Mouse (Mus musculus) intestine, postnatal 0 days (tissue): Measurements from ENCODE around the gene Svs2. TPM values are rescaled to one million over a fixed set of nuclear protein-coding genes. Genes with fewer than 3 reads are reported as not detected.

Experiments
- ATAC-seq: fragments of 200-750 bp; cut with Nextera tagmentation; 2 replicates; pipeline ENCODE4 v1.8.0; 2017; ENCODE audit warnings: mild to moderate bottlenecking, moderate TSS enrichment, moderate library complexity
- H3K27ac ChIP-seq: fragments of 300-500 bp; sonication (generic); 2 replicates; pipeline ENCODE4 v1.5.1; 2014; ENCODE audit warnings: mild to moderate bottlenecking, low read depth, low read length, moderate library complexity
- H3K27me3 ChIP-seq: fragments of 300-500 bp; sonication (generic); replicated peaks from 2 replicates; pipeline ENCODE4 v1.6.1; 2014; ENCODE audit warnings: low read length, mixed read lengths; ENCODE audit not compliant: control insufficient read depth, insufficient read depth
- H3K36me3 ChIP-seq: fragments of 300-500 bp; sonication (generic); 2 replicates; pipeline ENCODE4 v1.6.1; 2014; ENCODE audit warnings: mild to moderate bottlenecking, moderate library complexity; ENCODE audit not compliant: control insufficient read depth, insufficient read depth
- H3K4me1 ChIP-seq: fragments of 300-500 bp; sonication (generic); replicated peaks from 2 replicates; pipeline ENCODE4 v1.6.1; 2014; ENCODE audit warnings: antibody characterized with exemption, low read length, mixed read lengths; ENCODE audit not compliant: control insufficient read depth, insufficient read depth
- H3K4me2 ChIP-seq: fragments of 300-500 bp; sonication (generic); replicated peaks from 2 replicates; pipeline ENCODE4 v1.6.1; 2014; ENCODE audit warnings: low read depth, mild to moderate bottlenecking, moderate library complexity
- H3K4me3 ChIP-seq: fragments of 300-500 bp; sonication (generic); 2 replicates; pipeline ENCODE4 v1.5.1; 2014; ENCODE audit warnings: low read depth, low read length
- H3K9ac ChIP-seq: fragments of 300-500 bp; sonication (generic); 2 replicates; pipeline ENCODE4 v1.6.1; 2014; ENCODE audit warnings: mild to moderate bottlenecking, low read depth, low read length
- H3K9me3 ChIP-seq: fragments of 300-500 bp; sonication (generic); 2 replicates; pipeline ENCODE4 v1.6.1; 2016; ENCODE audit warnings: mixed run types; ENCODE audit not compliant: control insufficient read depth
- CTCF ChIP-seq: sonication (generic); IDR thresholded peaks from 2 replicates; pipeline ENCODE4 v1.5.1; 2016; ENCODE audit warnings: low read depth, mild to moderate bottlenecking, control low read depth, antibody characterized with exemption, moderate library complexity
- WGBS: fragments of 180-500 bp; shearing (Covaris S2); extraction: QIAGEN DNeasy Blood & Tissue Kit; methylation state at CpG from one replicate; pipeline ENCODE4 v1.1.7; 2014; 5-methylcytosine and 5-hydroxymethylcytosine counted together
- polyA plus RNA-seq: library from polyadenylated mRNA; unstranded; fragments of >200 nt; fragmentation: Nextera tagmentation; extraction: Ambion mirVana; gene quantifications from 2 replicates; pipeline ENCODE4 v1.2.1, GENCODE M21; 2015

The Svs2 gene
- polyA plus RNA-seq, 1 experiment from 2014 or later: not detected

DNA sequence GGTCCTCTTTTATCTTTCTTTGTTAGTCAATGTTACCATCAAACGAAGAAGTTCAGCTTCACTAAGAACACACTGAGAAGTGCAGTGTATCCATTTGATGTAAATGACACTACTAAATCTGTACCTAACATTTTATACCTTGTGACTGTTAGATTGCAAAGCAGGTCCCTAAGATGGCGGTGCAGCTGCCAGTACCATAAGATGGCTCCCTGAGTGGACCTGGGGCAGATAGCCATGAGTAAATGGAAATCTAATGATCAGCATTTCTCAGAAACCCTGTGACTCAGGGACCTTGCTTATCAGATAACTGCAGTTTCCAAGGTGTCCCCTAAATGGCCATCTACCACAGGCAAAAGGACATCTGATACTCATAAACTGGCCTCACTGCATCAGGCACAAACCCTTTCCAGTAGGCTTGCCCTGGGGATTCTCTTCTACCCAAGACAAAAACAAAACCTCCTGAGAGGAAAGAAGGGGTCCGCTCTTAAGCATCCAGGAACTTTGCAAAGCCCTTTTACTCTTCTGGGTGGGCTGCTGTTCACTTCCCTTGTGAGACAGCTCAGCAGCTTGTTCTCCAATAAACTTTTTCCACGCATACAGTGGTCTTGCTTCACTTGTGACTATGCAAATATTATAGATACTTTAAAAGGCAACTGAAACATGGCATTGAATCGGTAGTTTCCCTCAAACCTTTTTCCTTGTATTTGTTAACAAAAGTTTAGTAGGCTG, 42.1 kb downstream of the Svs2 start:
- 82% methylated on average over 5 of the region's 5 CpGs for WGBS
- H3K9me3 ChIP-seq: no peaks in the 10 kb centered on the region
- H3K27ac ChIP-seq: no peak overlapping the region
- H3K9ac ChIP-seq: no peak overlapping the region
- H3K4me3 ChIP-seq: no peak overlapping the region
- H3K4me2 ChIP-seq: no peak overlapping the region
- no peak for TF ChIP-seq CTCF
- no peaks in the 10 kb centered on the region for H3K27me3 ChIP-seq
- no peaks in the 10 kb centered on the region for H3K4me1 ChIP-seq
- H3K36me3 ChIP-seq: no peaks in the 10 kb centered on the region
- no peak for ATAC-seq

DNA sequence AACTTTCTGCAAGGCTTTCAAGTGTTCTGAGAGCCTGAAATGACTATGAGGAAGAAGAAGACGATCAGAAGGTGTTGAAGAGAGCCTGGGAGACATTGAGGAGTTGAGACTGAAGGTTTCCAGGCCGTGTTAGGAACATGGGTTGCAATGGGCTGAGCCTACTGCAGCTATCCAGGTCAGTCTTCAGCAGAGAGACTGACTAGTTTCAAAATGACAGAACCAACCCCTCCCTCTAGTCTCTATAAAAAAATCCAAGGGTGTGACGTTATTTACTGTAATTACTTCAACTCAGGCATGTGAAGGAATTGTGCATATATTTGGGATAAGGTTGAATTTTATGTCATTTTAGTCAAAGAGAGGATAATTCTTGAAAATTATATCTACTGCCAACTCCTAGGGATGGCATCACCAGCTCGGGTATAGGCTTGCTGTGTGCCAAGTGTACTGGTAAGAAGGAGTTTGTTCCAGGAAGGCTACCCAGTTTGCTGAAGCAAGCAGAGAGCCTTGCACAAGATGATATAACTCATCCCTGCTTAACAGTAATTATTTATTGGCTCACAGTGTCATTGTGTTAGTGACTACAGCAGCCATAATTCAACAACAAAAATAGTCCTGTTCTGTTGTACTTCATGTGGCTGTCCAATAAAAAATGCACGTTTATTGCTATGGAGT, 43.2 kb downstream of the Svs2 start:
- Histone ChIP-seq H3K4me2 (no peak overlapping the region), H3K4me1 (no peaks in the 10 kb centered on the region)
- WGBS: 70% methylated on average over 5 of the region's 5 CpGs

DNA sequence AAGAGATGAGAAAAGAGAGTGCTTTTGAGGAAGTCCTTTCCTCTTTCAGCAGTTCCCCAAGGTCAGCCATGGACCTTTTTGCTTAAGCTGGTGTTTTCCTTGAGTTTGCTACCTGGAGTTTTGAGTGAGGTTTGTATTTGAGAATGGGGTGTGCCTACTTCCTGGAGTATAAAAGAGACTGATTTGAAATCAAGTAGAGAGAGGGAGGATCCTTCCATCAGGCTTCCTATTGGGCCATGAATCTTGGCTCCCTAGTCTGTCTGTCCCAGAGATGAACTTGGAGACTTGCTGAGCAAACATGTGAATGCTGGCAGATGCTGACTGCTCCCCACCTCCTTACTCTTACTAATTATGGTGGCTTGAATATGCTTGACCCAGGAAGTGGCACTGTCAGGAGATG, 46.0 kb downstream of the Svs2 start:
- no peak for ATAC-seq
- Histone ChIP-seq H3K27me3 (no peaks in the 10 kb centered on the region), H3K4me3 (no peak overlapping the region), H3K36me3 (no peaks in the 10 kb centered on the region), H3K4me1 (no peaks in the 10 kb centered on the region), H3K4me2 (no peak overlapping the region), H3K27ac (no peak overlapping the region), H3K9me3 (no peaks in the 10 kb centered on the region), H3K9ac (no peak overlapping the region)
- TF ChIP-seq CTCF: no peak

More for the DNA sequence above, 43.2 kb downstream of the Svs2 start:
- H3K27me3 ChIP-seq: no peaks in the 10 kb centered on the region
- H3K9ac ChIP-seq: no peak overlapping the region
- H3K9me3 ChIP-seq: no peaks in the 10 kb centered on the region
- TF ChIP-seq CTCF: no peak
- H3K36me3 ChIP-seq: no peaks in the 10 kb centered on the region
- no peak overlapping the region for H3K27ac ChIP-seq
- ATAC-seq: no peak
- H3K4me3 ChIP-seq: no peak overlapping the region

DNA sequence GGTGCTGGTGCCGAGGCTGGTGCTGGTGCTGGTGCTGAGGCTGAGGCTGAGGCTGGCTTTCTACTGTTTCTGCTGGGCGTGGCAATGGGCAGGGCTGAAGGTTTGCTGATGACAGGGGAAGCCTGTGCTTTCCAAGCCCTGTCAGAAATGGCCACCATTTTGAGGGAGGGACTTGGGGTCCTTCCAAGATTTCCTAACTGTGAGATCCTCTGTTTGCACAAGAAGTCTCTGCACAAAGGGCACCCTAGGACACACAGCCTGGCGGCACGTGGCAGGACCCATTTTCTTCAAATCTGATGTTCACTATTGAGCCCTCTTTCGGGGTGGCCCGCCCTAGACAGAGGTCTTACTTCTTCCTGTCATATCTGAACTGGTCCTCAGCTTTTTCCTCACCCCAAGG, 47.7 kb downstream of the Svs2 start, which contains the start of gene Wfdc12:
Gene Wfdc12 (minus strand): TSS at position 33 of the 400 bp plus-strand sequence.
- 76% methylated on average over 6 of the region's 6 CpGs for WGBS
- Histone ChIP-seq H3K4me3 (no peak within 1 kb of the TSS), H3K27ac (no peak within 1 kb of the TSS), H3K9me3 (no peaks in the 10 kb centered on the region), H3K9ac (no peak within 1 kb of the TSS), H3K36me3 (no peaks in the 10 kb centered on the region), H3K4me2 (no peak within 1 kb of the TSS), H3K4me1 (no peaks in the 10 kb centered on the region), H3K27me3 (no peaks in the 10 kb centered on the region)
- no peak for TF ChIP-seq CTCF
- no peak for ATAC-seq

DNA sequence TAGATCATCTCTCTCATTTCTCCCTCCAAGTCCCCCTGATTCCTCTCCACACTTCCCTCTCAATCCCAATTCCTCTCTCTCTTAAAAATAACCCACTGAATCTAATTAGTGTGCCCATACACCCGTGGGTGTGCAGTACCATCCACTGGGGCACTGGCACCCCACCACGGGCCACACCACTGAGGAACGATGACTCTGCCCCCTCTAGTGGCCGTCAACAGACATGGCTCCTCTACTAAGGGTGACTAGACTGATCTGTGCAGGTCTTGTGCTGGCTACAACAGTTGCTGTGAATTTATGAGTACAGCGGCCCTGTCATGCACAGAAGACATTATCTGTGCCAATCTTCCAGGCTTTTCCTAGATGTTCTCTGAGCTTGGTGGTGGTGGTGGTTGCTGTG, 49.5 kb downstream of the Svs2 start:
- H3K9me3 ChIP-seq: no peaks in the 10 kb centered on the region
- H3K4me2 ChIP-seq: no peak overlapping the region
- 33% methylated on average over 5 of the region's 5 CpGs for WGBS
- H3K36me3 ChIP-seq: no peaks in the 10 kb centered on the region
- H3K27me3 ChIP-seq: no peaks in the 10 kb centered on the region
- no peak overlapping the region for H3K4me3 ChIP-seq
- no peaks in the 10 kb centered on the region for H3K4me1 ChIP-seq
- no peak overlapping the region for H3K9ac ChIP-seq
- no peak overlapping the region for H3K27ac ChIP-seq
- ATAC-seq: peak; percentile 33; the same call in 1 of the 2 replicates
- TF ChIP-seq CTCF: peak; percentile 76

Other genes starting within 250 kb of the Svs2 start
- gene Ywhab, start 243.5 kb downstream of the Svs2 start, polyA plus RNA-seq: 180 and 186 TPM in 2 replicates
- 0.88 and 0.94 TPM in 2 replicates for gene Pabpc1l, start 213.0 kb downstream of the Svs2 start, polyA plus RNA-seq
- 12.1 and 12.2 TPM in 2 replicates for gene Stk4, start 168.1 kb downstream of the Svs2 start, polyA plus RNA-seq
- gene Tomm34, start 167.3 kb downstream of the Svs2 start, polyA plus RNA-seq: 25.0 and 27.8 TPM in 2 replicates
- gene Kcns1, start 67.4 kb downstream of the Svs2 start, polyA plus RNA-seq: 0.07 and 0.21 TPM in 2 replicates
- 0.44 TPM in 1 of 2 replicates, not detected in the other for gene Wfdc5, start 55.7 kb downstream of the Svs2 start, polyA plus RNA-seq
- gene Wfdc12, start 47.9 kb downstream of the Svs2 start, polyA plus RNA-seq: not detected in 2 replicates
- gene Wfdc15a, start 38.3 kb downstream of the Svs2 start, polyA plus RNA-seq: not detected in 2 replicates
- gene Wfdc15b, start 16.8 kb downstream of the Svs2 start, polyA plus RNA-seq: 1.3 and 2.6 TPM in 2 replicates
- gene Svs3b, start 18.2 kb upstream of the Svs2 start, polyA plus RNA-seq: not detected in 2 replicates
- not detected in 2 replicates for gene Svs4, start 40.0 kb upstream of the Svs2 start, polyA plus RNA-seq
- not detected in 2 replicates for gene Svs3a, start 50.8 kb upstream of the Svs2 start, polyA plus RNA-seq
- gene Svs6, start 78.3 kb upstream of the Svs2 start, polyA plus RNA-seq: not detected in 2 replicates
- not detected in 2 replicates for gene Svs5, start 94.3 kb upstream of the Svs2 start, polyA plus RNA-seq
- 82.5 and 95.0 TPM in 2 replicates for gene Slpi, start 150.6 kb upstream of the Svs2 start, polyA plus RNA-seq
- gene Rbpjl, start 164.7 kb upstream of the Svs2 start, polyA plus RNA-seq: 0.12 and 0.16 TPM in 2 replicates
- gene Matn4, start 166.7 kb upstream of the Svs2 start, polyA plus RNA-seq: 1.9 and 2.4 TPM in 2 replicates
- gene Sdc4, start 205.4 kb upstream of the Svs2 start, polyA plus RNA-seq: 92.0 and 103 TPM in 2 replicates
- 58.7 and 62.3 TPM in 2 replicates for gene Sys1, start 218.5 kb upstream of the Svs2 start, polyA plus RNA-seq
- 21.4 and 29.1 TPM in 2 replicates for gene Gm20458, start 222.5 kb upstream of the Svs2 start, polyA plus RNA-seq
- gene Trp53tg5, start 235.3 kb upstream of the Svs2 start, polyA plus RNA-seq: not detected in 2 replicates
- 15.9 and 18.8 TPM in 2 replicates for gene Dbndd2, start 247.6 kb upstream of the Svs2 start, polyA plus RNA-seq